Mouse (Mus musculus) cerebellum, adult 2 months (tissue): ENCODE data around the gene Wrnip1. TPM values are rescaled to one million over a fixed set of nuclear protein-coding genes. Genes with fewer than 3 reads are reported as not detected.

Source experiments
- DNase-seq, 2 experiments: peaks; one replicate each; pipeline ENCODE4 v3.0.0; 2021
- H3K27ac ChIP-seq: fragments of 200-500 bp; 2 replicates; pipeline ENCODE4 v1.5.1; 2012; ENCODE audit warnings: low read length, control low read depth, inconsistent platforms; ENCODE audit not compliant: insufficient read depth
- H3K27me3 ChIP-seq: fragments of 200-500 bp; 2 replicates; pipeline ENCODE4 v1.6.1; 2012; ENCODE audit warnings: inconsistent platforms, mild to moderate bottlenecking, low read length, moderate library complexity; ENCODE audit not compliant: control insufficient read depth, insufficient read depth
- H3K4me1 ChIP-seq: fragments of 200-500 bp; 2 replicates; pipeline ENCODE4 v1.6.1; 2011; ENCODE audit warnings: low read length; ENCODE audit not compliant: control insufficient read depth, insufficient read depth
- H3K4me3 ChIP-seq: fragments of 200-500 bp; replicated peaks from 2 replicates; pipeline ENCODE3; 2011; ENCODE audit warnings: mild to moderate bottlenecking, low read depth, low read length, control low read depth; ENCODE audit not compliant: insufficient read depth
- CTCF ChIP-seq: fragments of 200-500 bp; IDR thresholded peaks from 2 replicates; pipeline ENCODE4 v1.5.1; 2011; ENCODE audit warnings: low read depth, mild to moderate bottlenecking, control low read depth, low read length, moderate library complexity, borderline replicate concordance; ENCODE audit not compliant: insufficient read depth
- POLR2A ChIP-seq: fragments of 200-500 bp; IDR thresholded peaks from 2 replicates; pipeline ENCODE4 v1.6.1; 2011; ENCODE audit warnings: low read length, control low read depth, borderline replicate concordance; ENCODE audit not compliant: insufficient read depth
- WGBS: fragments of 180-500 bp; shearing (Covaris S2); methylation state at CpG from one replicate; pipeline ENCODE4 v1.1.7; 2018; 5-methylcytosine and 5-hydroxymethylcytosine counted together
- polyA plus RNA-seq: library from polyadenylated mRNA; depleted of rRNA; stranded (reverse); fragments of >200 nt; gene quantifications from 2 replicates; pipeline ENCODE4 v1.2.3, GENCODE M21; 2012

Wrnip1 gene
- polyA plus RNA-seq, 1 experiment: 63.7 TPM

GRCm38 (mm10) chr13:32841349-32841748 lies 39.5 kb downstream of the Wrnip1 start:
- no peaks in the 10 kb centered on the region for H3K4me1 ChIP-seq
- no peak overlapping the region for H3K4me3 ChIP-seq
- TF ChIP-seq CTCF (no peak), POLR2A (no peak)
- no peaks in the 10 kb centered on the region for H3K27me3 ChIP-seq
- H3K27ac ChIP-seq: no peak overlapping the region
- DNase-seq: no peak
- WGBS: 64% methylated on average over 3 of the region's 3 CpGs

- no peak for DNase-seq
- Histone ChIP-seq H3K27ac (no peak overlapping the region), H3K27me3 (no peaks in the 10 kb centered on the region; the same call in 1 of the 2 replicates), H3K4me3 (no peak overlapping the region), H3K4me1 (no peaks in the 10 kb centered on the region)
- TF ChIP-seq CTCF (no peak), POLR2A (no peak)
Observed at GRCm38 (mm10) chr13:32846221-32846620, 44.4 kb downstream of the Wrnip1 start.

- Histone ChIP-seq H3K4me1 (no peaks in the 10 kb centered on the region), H3K27ac (no peak overlapping the region), H3K27me3 (no peaks in the 10 kb centered on the region; the same call in 1 of the 2 replicates), H3K4me3 (no peak overlapping the region)
- TF ChIP-seq CTCF (no peak), POLR2A (no peak)
- WGBS: 78% methylated on average over 4 of the region's 4 CpGs
- no peak for DNase-seq
Observed at GRCm38 (mm10) chr13:32849092-32849491, 47.3 kb downstream of the Wrnip1 start.

GRCm38 (mm10) chr13:32849531-32850123 lies 47.8 kb downstream of the Wrnip1 start:
- no peaks in the 10 kb centered on the region for H3K4me1 ChIP-seq
- H3K27me3 ChIP-seq: no peaks in the 10 kb centered on the region; the same call in 1 of the 2 replicates
- H3K27ac ChIP-seq: no peak overlapping the region
- DNase-seq: no peak
- no peak overlapping the region for H3K4me3 ChIP-seq
- TF ChIP-seq POLR2A (no peak), CTCF (no peak)

GRCm38 (mm10) chr13:32850156-32850555 lies 48.3 kb downstream of the Wrnip1 start:
- Histone ChIP-seq H3K4me3 (no peak overlapping the region), H3K4me1 (no peaks in the 10 kb centered on the region), H3K27ac (no peak overlapping the region; the same call in 1 of the 2 replicates), H3K27me3 (no peaks in the 10 kb centered on the region; the same call in 1 of the 2 replicates)
- TF ChIP-seq POLR2A (no peak), CTCF (no peak)
- no peak for DNase-seq
- 46% methylated on average over 1 of the region's 1 CpGs for WGBS

GRCm38 (mm10) chr13:32850668-32851404 lies 49.0 kb downstream of the Wrnip1 start, which contains the start of gene Serpinb1a:
Gene Serpinb1a, minus strand, starts transcription at chr13:32851185.
- TF ChIP-seq CTCF: no peak
- TF ChIP-seq POLR2A: no peak

GRCm38 (mm10) chr13:32851967-32852366 lies 50.1 kb downstream of the Wrnip1 start:
- WGBS: 14% methylated on average over 7 of the region's 7 CpGs

More at GRCm38 (mm10) chr13:32850668-32851404, 49.0 kb downstream of the Wrnip1 start, which contains the start of gene Serpinb1a:
- H3K27me3 ChIP-seq: no peaks in the 10 kb centered on the region; the same call in 1 of the 2 replicates
- no peak within 1 kb of the TSS for H3K4me3 ChIP-seq
- WGBS: 47% methylated on average over 10 of the region's 10 CpGs
- no peaks in the 10 kb centered on the region for H3K4me1 ChIP-seq
- no peak within 1 kb of the TSS; the same call in 1 of the 2 replicates for H3K27ac ChIP-seq
- DNase-seq: no peak

GRCm38 (mm10) chr13:32852539-32852938 lies 50.7 kb downstream of the Wrnip1 start:
- no peaks in the 10 kb centered on the region for H3K4me1 ChIP-seq
- DNase-seq: no peak
- no peak overlapping the region for H3K4me3 ChIP-seq
- WGBS: 74% methylated on average over 4 of the region's 4 CpGs
- no peak overlapping the region for H3K27ac ChIP-seq
- H3K27me3 ChIP-seq: no peaks in the 10 kb centered on the region; the same call in 1 of the 2 replicates
- TF ChIP-seq POLR2A: no peak
- TF ChIP-seq CTCF: no peak

More at GRCm38 (mm10) chr13:32851967-32852366, 50.1 kb downstream of the Wrnip1 start:
- TF ChIP-seq CTCF: peak; percentile 69; the same call in 1 of the 2 replicates
- no peak for TF ChIP-seq POLR2A
- DNase-seq: peak in 1 of 2 experiments; percentile 21
- H3K4me3 ChIP-seq: no peak overlapping the region
- H3K27ac ChIP-seq: no peak overlapping the region
- no peaks in the 10 kb centered on the region; the same call in 1 of the 2 replicates for H3K27me3 ChIP-seq
- no peaks in the 10 kb centered on the region for H3K4me1 ChIP-seq
